Mouse (Mus musculus) limb, embryonic 12.5 days (tissue): ENCODE data around the gene Ms4a1. TPM values are rescaled to one million over a fixed set of nuclear protein-coding genes. Genes with fewer than 3 reads are reported as not detected.
"Not testable (repeated sequence)": the region's sequence is repeated elsewhere in the genome, so short reads cannot be mapped to it uniquely, and the experiment has no call there.

Experiments
- ATAC-seq: fragments of 200-750 bp; cut with Nextera tagmentation; 2 replicates; pipeline ENCODE4 v1.8.0; 2017; ENCODE audit warnings: low read depth, moderate TSS enrichment; ENCODE audit not compliant: insufficient number of reproducible peaks, insufficient read depth, low FRiP score, low TSS enrichment
- H3K27ac ChIP-seq: fragments of 300-500 bp; sonication (generic); 2 replicates; pipeline ENCODE4 v1.5.1; 2016; ENCODE audit warnings: mild to moderate bottlenecking, moderate library complexity
- H3K27me3 ChIP-seq: fragments of 300-500 bp; sonication (generic); 2 replicates; pipeline ENCODE4 v1.6.1; 2016; ENCODE audit warnings: mild to moderate bottlenecking, moderate library complexity
- H3K36me3 ChIP-seq: fragments of 300-500 bp; sonication (generic); 2 replicates; pipeline ENCODE4 v1.6.1; 2016; ENCODE audit warnings: mild to moderate bottlenecking, moderate library complexity
- H3K4me1 ChIP-seq: fragments of 300-500 bp; sonication (generic); replicated peaks from 2 replicates; pipeline ENCODE4 v1.6.1; 2016
- H3K4me2 ChIP-seq: fragments of 300-500 bp; sonication (generic); 2 replicates; pipeline ENCODE4 v1.6.1; 2016; ENCODE audit warnings: mild to moderate bottlenecking, moderate library complexity
- H3K4me3 ChIP-seq: fragments of 300-500 bp; sonication (generic); replicated peaks from 2 replicates; pipeline ENCODE4 v1.5.1; 2016; ENCODE audit warnings: mild to moderate bottlenecking
- H3K9ac ChIP-seq: fragments of 300-500 bp; sonication (generic); replicated peaks from 2 replicates; pipeline ENCODE4 v1.6.1; 2016; ENCODE audit warnings: mild to moderate bottlenecking, moderate library complexity
- H3K9me3 ChIP-seq: fragments of 300-500 bp; sonication (generic); 2 replicates; pipeline ENCODE4 v1.6.1; 2016; ENCODE audit warnings: mild to moderate bottlenecking, moderate library complexity
- WGBS: fragments of 180-500 bp; shearing (Covaris S2); methylation state at CpG from one replicate; pipeline ENCODE4 v1.1.7; 2016; 5-methylcytosine and 5-hydroxymethylcytosine counted together
- polyA plus RNA-seq: library from polyadenylated mRNA; unstranded; fragments of >200 nt; fragmentation: Nextera tagmentation; extraction: Ambion mirVana; gene quantifications from 2 replicates; pipeline ENCODE4 v1.2.1, GENCODE M21; 2016

Ms4a1 gene
- polyA plus RNA-seq = not detected in 2 replicates

- H3K36me3 ChIP-seq = no peaks in the 10 kb centered on the region
- no peak within 1 kb of the TSS for H3K27ac ChIP-seq
- H3K9me3 ChIP-seq = no peaks in the 10 kb centered on the region
- H3K9ac ChIP-seq = no peak within 1 kb of the TSS
- no peak for ATAC-seq
- H3K27me3 ChIP-seq = no peaks in the 10 kb centered on the region
- H3K4me3 ChIP-seq = no peak within 1 kb of the TSS
- H3K4me1 ChIP-seq = no peaks in the 10 kb centered on the region
- WGBS = 87% methylated on average over 8 of the region's 8 CpGs
- H3K4me2 ChIP-seq = no peak within 1 kb of the TSS
Observed at GRCm38 (mm10) chr19:11266052-11266845, at the start of gene Ms4a1. Gene Ms4a1 (minus strand): TSS chr19:11266241.

GRCm38 (mm10) chr19:11314354-11314753, 48.3 kb upstream of the Ms4a1 start, which contains the start of gene Ms4a14:
Gene Ms4a14 (minus strand): TSS chr19:11314454.
- Histone ChIP-seq H3K27me3 (no peaks in the 10 kb centered on the region), H3K36me3 (no peaks in the 10 kb centered on the region), H3K4me1 (no peaks in the 10 kb centered on the region), H3K27ac (no peak within 1 kb of the TSS), H3K9ac (no peak within 1 kb of the TSS), H3K9me3 (0 out of 2 replicates have a peak, but pooled peaks cover 3% of the 10 kb centered on the region), H3K4me3 (no peak within 1 kb of the TSS), H3K4me2 (no peak within 1 kb of the TSS)
- WGBS = 80% methylated on average over 1 of the region's 1 CpGs
- ATAC-seq = no peak

- H3K9ac ChIP-seq = no peak overlapping the region
Observed at GRCm38 (mm10) chr19:11308888-11309287, 42.8 kb upstream of the Ms4a1 start.

GRCm38 (mm10) chr19:11299529-11299928, 33.5 kb upstream of the Ms4a1 start:
- not testable (repeated sequence) for H3K36me3 ChIP-seq, H3K4me2 ChIP-seq, H3K9ac ChIP-seq, H3K27ac ChIP-seq, H3K27me3 ChIP-seq, ATAC-seq, H3K4me3 ChIP-seq, H3K4me1 ChIP-seq, H3K9me3 ChIP-seq
- 60% methylated on average over 4 of the region's 4 CpGs for WGBS

More at GRCm38 (mm10) chr19:11308888-11309287, 42.8 kb upstream of the Ms4a1 start:
- Histone ChIP-seq H3K4me3 (no peak overlapping the region), H3K4me2 (no peak overlapping the region), H3K36me3 (no peaks in the 10 kb centered on the region), H3K9me3 (no peaks in the 10 kb centered on the region), H3K27ac (no peak overlapping the region), H3K4me1 (no peaks in the 10 kb centered on the region), H3K27me3 (no peaks in the 10 kb centered on the region)
- ATAC-seq = no peak

- no peak overlapping the region for H3K9ac ChIP-seq
- H3K27me3 ChIP-seq = no peaks in the 10 kb centered on the region
- no peak overlapping the region for H3K27ac ChIP-seq
- no peaks in the 10 kb centered on the region; the same call in 1 of the 2 replicates for H3K9me3 ChIP-seq
- no peaks in the 10 kb centered on the region for H3K4me1 ChIP-seq
- no peak overlapping the region for H3K4me2 ChIP-seq
- no peak for ATAC-seq
- 70% methylated on average over 2 of the region's 2 CpGs for WGBS
- no peaks in the 10 kb centered on the region for H3K36me3 ChIP-seq
- no peak overlapping the region for H3K4me3 ChIP-seq
Observed at GRCm38 (mm10) chr19:11298939-11299338, 32.9 kb upstream of the Ms4a1 start.

GRCm38 (mm10) chr19:11293616-11294015, 27.6 kb upstream of the Ms4a1 start:
- H3K36me3 ChIP-seq, H3K9me3 ChIP-seq, H3K27me3 ChIP-seq, H3K9ac ChIP-seq, H3K4me1 ChIP-seq, ATAC-seq, H3K27ac ChIP-seq: not testable (repeated sequence)
- H3K4me3 ChIP-seq = peak overlapping the region; percentile 41
- 13% methylated on average over 3 of the region's 3 CpGs for WGBS
- peak overlapping the region; percentile 55 for H3K4me2 ChIP-seq

- Histone ChIP-seq H3K4me1 (no peaks in the 10 kb centered on the region), H3K4me3 (peak overlapping the region; percentile 41), H3K9ac (peak overlapping the region; percentile 44; the same call in 1 of the 2 replicates), H3K27ac (no peak overlapping the region), H3K27me3 (no peaks in the 10 kb centered on the region), H3K36me3 (no peaks in the 10 kb centered on the region), H3K4me2 (peak overlapping the region; percentile 55), H3K9me3 (no peaks in the 10 kb centered on the region)
- no peak for ATAC-seq
- 8% methylated on average over 12 of the region's 12 CpGs for WGBS
Observed at GRCm38 (mm10) chr19:11292990-11293389, 26.9 kb upstream of the Ms4a1 start.

GRCm38 (mm10) chr19:11283773-11284172, 17.7 kb upstream of the Ms4a1 start, which contains the start of gene Ms4a5:
Gene Ms4a5 (minus strand): TSS chr19:11283873.
- Histone ChIP-seq H3K4me2 (no peak within 1 kb of the TSS), H3K4me3 (no peak within 1 kb of the TSS), H3K4me1 (no peaks in the 10 kb centered on the region), H3K9ac (no peak within 1 kb of the TSS), H3K36me3 (no peaks in the 10 kb centered on the region), H3K9me3 (no peaks in the 10 kb centered on the region), H3K27me3 (no peaks in the 10 kb centered on the region), H3K27ac (no peak within 1 kb of the TSS)
- ATAC-seq = no peak
- 92% methylated on average over 2 of the region's 2 CpGs for WGBS

- Histone ChIP-seq H3K27ac (no peak overlapping the region), H3K4me1 (no peaks in the 10 kb centered on the region), H3K9me3 (no peaks in the 10 kb centered on the region), H3K4me3 (no peak overlapping the region), H3K36me3 (no peaks in the 10 kb centered on the region), H3K27me3 (no peaks in the 10 kb centered on the region), H3K4me2 (no peak overlapping the region), H3K9ac (no peak overlapping the region)
- ATAC-seq = no peak
- 87% methylated on average over 3 of the region's 3 CpGs for WGBS
Observed at GRCm38 (mm10) chr19:11280223-11280622, 14.2 kb upstream of the Ms4a1 start.

- no peak for ATAC-seq
- H3K9me3 ChIP-seq = no peaks in the 10 kb centered on the region
- no peak overlapping the region for H3K4me3 ChIP-seq
- no peaks in the 10 kb centered on the region for H3K27me3 ChIP-seq
- no peak overlapping the region for H3K27ac ChIP-seq
- no peak overlapping the region for H3K4me2 ChIP-seq
- 75% methylated on average over 5 of the region's 5 CpGs for WGBS
- no peaks in the 10 kb centered on the region for H3K4me1 ChIP-seq
- no peaks in the 10 kb centered on the region for H3K36me3 ChIP-seq
- no peak overlapping the region for H3K9ac ChIP-seq
Observed at GRCm38 (mm10) chr19:11276431-11276830, 10.4 kb upstream of the Ms4a1 start.

- Histone ChIP-seq H3K4me3 (no peak overlapping the region), H3K9me3 (no peaks in the 10 kb centered on the region), H3K9ac (no peak overlapping the region), H3K4me1 (no peaks in the 10 kb centered on the region), H3K36me3 (no peaks in the 10 kb centered on the region), H3K27ac (no peak overlapping the region), H3K27me3 (no peaks in the 10 kb centered on the region), H3K4me2 (no peak overlapping the region)
- no peak for ATAC-seq
- WGBS = 78% methylated on average over 4 of the region's 4 CpGs
Observed at GRCm38 (mm10) chr19:11266956-11267355, 915 bp upstream of the Ms4a1 start.
